Mouse (Mus musculus) monocyte, adult 2 months (primary cell): ENCODE measurements around the gene Tm4sf20.

Experiments used
- DNase-seq, 2 experiments: peaks; one replicate each; pipeline ENCODE4 v3.0.0; 2022; ENCODE audit warnings: low spot score in 2 of 2, low read depth in 1 of 2

Gene Tm4sf20

DNA sequence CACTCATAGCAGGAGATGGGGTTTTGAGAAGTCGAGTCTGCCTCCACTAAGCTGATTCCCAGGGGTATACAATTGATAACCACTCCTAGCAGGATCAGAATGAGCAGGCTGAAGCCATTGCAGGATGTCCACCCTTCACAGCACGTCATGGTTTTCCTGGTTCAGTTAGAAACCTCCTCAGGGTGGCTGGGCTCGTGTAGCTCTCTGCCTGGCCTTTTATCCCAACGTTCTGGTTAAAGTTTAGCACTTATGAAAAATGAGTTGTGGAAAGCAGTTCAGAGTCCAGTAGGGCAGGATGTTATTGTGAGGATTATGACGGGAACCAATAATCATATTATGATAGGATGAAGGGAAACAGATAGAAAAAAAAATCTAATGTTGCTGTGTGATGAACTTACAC, at the start of gene Tm4sf20:
Gene Tm4sf20 (minus strand): TSS at position 193 of the 400 bp plus-strand sequence.
- no peak for DNase-seq

- no peak for DNase-seq
Observed at GRCm38 (mm10) chr1:82815941-82816716, 47.9 kb upstream of the Tm4sf20 start.

DNA sequence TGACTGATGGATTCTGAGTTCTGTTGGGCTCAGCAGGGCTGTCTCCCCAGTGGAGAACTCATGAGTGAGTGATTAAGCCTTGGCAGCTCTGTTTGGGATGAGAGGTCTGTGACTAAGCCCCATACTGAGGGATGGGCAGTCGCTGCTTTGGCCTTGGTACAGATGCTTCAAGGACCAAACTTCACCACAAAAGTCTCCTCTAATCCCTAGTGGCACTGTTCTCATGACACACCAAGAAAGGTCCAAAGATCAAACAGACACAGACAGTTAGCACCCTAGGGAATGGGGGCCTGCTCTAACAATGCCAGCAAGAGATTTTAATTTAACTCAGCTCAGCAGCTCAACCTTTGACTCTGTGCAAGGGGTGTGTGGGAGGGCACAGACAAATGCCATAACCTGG, 43.5 kb upstream of the Tm4sf20 start:
- DNase-seq = no peak

DNA sequence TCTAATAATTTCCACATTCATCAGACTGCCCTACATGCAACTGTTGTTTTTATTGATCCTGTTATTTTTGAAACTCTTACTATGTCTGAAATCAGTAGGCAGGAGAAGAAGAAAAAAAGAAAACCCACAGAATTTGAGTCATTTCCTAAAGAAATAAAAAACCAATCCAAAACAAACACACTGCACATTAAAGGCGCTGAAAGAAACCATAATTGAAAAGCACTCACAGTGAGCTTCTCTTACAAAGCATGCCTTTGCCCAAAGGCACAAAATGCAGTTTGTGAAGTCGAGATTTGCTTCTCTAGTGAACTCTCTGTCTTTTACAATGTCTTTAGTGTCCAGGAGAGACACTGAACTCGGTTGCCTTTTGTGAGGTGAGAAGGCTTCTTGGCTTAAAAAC, 40.3 kb upstream of the Tm4sf20 start:
- no peak for DNase-seq

DNA sequence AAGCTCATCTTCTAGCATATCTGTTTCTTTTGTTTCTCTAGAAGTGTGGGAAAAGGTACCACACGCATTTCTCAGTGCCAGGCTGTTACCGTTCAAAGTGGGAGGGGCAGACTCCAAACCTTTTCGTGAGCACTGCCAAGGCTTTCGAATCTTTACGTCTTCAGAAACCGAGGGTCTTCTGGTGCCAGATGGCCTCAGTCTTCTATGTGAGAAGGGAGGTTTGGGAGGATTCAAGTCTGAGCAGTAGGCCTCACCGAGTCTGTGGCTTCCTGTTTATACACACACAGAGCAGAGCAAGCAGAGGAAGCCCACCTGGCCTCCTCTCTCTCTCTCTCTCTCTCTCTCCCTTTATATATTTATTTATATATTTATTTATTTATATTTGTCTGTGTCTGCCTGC, 38.9 kb upstream of the Tm4sf20 start:
- no peak for DNase-seq

GRCm38 (mm10) chr1:82806391-82806790, 38.1 kb upstream of the Tm4sf20 start:
- DNase-seq = no peak

DNA sequence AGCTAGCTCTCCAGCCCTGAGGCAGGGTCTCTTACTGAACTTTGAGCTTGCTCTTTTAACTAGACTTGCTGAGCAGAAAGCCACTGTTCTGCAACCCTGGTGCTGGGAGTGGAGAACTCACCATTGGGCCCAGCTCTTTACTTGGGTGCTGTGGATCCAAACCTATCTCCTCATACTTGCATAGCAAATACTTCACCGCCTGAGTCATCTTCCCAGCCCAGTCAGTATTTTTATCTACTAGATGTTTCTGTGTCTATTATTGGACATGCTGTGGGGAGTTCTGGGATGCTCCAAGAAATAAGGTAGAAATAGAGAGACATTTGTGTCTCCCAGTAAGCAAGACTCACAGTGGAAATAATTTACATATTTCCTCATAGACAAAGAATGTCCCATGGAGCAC, 35.8 kb upstream of the Tm4sf20 start:
- DNase-seq = no peak

DNA sequence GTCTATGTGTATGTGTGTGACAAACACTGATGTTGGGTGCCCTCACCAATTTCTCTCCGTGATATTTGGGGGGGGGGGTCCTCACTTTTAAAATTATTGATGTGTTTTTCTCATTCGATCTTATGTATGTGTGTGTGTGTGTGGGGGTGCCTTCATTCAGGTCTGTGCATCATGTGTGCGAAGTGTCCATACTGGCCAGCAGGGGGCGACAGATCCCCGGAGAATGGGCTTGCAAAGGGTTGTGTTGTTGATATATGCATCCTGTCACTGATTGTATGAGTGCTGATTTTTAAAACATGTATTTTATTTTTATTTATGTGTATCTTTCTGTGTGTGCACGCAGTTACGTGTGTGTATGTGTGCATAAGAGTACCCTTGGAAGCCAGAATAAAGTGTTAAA, 35.3 kb upstream of the Tm4sf20 start:
- DNase-seq = no peak

DNA sequence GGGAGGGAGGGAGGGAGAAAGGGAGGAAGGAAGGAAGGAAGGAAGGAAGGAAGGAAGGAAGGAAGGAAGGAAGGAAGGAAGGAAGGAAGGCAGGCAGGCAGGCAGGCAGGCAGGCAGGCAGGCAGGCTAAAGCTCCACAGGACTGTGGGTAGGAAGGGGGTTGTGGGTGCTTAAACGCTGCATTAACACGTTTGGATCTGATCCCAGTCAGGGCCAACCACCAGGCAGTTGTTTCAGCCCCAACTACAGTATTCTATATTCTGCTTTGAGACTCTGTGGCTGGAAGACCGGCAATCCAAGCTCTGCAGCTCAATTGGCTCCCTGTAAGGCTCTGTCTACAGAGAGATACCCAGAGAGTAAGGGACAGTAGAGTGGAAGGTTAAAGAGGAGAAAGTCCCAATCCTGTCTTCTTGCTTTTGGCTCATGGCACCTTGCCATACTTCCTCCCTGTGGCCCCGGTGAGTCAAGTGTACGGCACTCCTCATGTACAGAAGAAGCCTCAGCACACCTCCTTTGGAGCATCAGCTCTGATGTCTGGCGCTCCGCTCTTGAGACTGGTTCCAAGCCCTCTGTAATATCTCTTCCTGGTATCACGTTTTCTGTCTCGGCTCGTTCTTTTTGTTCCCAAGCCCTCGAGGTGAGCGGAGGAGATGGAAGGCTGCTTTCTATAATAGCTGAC, 33.0 kb upstream of the Tm4sf20 start:
- no peak for DNase-seq

DNA sequence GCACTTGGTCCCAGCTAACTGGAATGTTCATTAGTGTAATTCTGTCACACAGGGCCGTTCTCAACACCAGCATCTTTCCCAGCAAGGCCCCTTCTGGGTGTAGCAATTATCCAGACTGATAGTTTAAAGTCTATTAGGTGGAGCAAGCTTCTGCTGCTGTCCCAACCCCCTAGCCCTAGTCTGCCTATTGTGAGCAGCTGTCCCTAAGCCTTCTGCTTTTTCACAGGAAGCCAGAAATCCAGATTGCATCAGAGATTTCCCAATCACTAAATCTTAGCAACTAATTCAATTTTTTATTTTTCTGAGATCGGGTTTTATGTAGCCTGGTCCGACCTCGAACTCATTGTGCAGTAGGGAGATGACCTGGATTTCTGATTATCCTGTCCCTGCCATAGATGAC, 30.7 kb upstream of the Tm4sf20 start:
- peak; percentile 16 to 27 for DNase-seq

- no peak for DNase-seq
Observed at GRCm38 (mm10) chr1:82798304-82798703, 30.0 kb upstream of the Tm4sf20 start.

DNA sequence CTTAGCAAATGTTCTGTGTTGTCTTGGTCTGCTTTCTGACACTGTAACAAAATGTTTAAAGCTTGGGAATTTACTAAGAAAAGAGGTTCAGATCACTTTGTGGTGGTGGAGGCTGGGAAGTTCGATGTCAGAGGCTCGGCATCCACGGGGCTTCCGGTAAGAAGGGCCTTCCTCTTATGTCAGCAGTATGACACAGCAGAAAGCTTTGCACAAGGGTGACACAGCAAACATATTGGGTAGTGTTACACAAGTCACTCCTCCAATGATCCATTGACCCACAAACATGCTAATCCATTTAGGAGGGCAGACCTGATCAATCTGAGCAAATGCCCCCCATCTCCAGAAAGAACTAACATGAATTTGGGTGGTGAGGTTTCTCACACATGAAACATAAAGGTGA, 28.8 kb upstream of the Tm4sf20 start:
- DNase-seq = no peak

- no peak for DNase-seq
Observed at GRCm38 (mm10) chr1:82795702-82796443, 27.6 kb upstream of the Tm4sf20 start.

GRCm38 (mm10) chr1:82795211-82795610, 26.9 kb upstream of the Tm4sf20 start:
- DNase-seq = no peak

DNA sequence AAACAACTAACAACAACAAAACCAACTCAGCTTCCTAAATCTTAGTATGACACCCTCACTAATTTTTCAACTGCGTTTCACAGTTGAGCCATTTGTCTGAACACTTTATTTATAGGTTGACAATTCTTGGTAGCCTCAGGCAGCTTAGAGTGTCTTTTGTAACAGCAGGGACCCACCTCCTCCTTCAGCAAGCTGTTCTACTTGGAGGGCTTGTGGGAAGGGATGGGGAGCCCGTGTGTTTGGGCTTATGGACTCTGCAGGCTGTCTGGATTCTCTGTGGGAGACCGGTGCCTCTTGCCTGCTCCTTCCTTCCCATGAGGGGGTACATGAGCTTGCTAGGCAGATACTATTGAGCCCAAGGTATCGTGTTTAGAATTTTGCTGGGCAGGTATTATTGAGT, 25.7 kb upstream of the Tm4sf20 start:
- DNase-seq = no peak

DNA sequence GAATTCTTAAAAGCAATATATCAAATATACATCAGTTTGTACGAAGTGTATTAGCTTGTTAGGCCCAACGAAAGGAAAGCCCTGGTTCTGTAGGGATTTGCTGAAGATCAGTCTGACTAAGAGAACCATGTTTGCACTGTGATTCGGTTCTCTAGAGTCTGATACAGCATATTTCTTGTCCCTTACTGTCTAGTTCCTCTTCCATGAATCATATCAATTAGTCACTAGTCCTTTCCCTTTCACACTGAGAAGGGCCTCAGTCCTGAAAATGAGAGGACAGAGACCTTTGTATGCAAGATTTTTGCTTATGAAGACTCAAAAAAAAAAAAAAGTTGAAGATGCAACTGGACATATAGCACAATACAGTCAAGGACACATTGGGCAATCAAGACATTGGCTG, 24.8 kb upstream of the Tm4sf20 start:
- DNase-seq = no peak

- no peak for DNase-seq
Observed at GRCm38 (mm10) chr1:82792238-82792637, 24.0 kb upstream of the Tm4sf20 start.

GRCm38 (mm10) chr1:82791105-82791504, 22.8 kb upstream of the Tm4sf20 start:
- DNase-seq = no peak

DNA sequence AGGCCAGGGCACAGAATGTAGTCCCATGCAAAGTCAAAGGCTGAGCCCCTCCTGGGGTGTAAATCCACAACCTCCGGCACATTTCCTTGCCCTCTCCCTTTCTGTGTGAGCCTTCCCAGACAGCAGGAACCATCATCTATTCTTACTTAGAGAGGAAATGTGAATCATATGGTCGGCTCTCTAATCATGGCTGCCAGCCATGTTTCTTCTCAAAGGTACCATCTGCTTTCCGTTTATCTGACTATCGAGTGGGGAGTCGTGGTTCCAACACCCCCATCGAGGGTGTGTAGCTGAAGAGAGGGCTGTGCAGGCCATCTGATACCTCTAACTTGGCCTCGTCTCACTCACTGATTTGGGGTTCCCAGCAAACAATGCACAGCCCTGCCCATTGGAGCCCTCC, 19.8 kb upstream of the Tm4sf20 start:
- no peak for DNase-seq

DNA sequence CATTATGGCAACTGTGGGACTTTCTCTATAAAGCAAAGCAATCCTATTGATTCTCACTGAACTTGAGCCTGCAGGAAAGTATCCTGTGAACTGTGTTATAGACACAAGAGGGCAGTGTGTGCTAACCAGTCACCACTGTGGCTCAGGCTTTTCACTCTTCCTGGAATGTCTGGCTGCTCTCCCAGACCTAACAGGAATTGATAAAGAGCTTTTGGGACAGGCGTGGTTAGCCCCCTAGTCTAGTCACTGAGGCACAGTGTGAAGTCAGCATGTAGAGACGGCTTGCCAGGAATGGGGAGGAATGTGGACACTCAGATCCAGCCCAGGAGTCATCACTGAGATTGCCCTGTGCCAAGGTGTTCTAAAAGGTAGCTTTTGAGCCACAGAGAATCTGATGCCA, 19.2 kb upstream of the Tm4sf20 start:
- no peak for DNase-seq

DNA sequence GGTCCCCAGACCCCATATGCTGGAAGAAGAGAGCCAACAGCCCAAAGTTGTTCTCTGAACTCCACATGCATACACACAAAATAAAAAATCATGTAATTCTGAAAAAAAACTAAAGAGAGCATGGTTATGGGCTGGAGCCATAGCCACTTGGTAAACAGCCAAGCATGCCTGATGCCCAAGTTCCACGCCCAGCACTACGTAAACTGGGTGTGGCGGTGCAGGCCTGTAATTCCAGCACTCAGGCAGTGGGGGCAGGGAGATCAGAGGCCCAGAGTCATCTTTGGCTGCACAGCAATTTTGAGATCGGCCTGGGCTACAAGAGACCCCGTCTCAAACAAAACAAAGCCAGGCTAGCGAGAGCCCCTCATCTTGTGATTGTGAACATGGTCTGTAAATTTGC, 17.3 kb upstream of the Tm4sf20 start:
- no peak for DNase-seq

DNA sequence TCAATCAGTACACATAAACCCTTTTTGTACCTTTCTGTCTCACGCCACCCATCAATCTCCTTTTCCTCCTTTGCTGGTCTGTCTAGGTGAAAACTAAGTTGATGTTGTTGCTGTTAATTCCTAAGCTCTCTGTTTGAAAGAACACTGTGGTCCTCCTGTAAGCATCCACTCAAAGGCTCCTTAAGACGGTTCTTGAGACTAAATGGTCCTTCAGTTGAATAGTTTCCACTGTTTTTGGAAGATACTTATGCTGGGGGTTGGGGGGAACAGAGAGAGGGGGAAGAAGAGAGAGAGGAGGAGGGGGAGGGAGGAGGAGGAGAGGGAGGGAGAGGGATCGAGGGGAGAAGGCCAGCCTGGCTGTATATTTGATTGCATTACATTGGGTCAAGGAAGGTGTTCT, 15.3 kb upstream of the Tm4sf20 start:
- DNase-seq = no peak
